Mouse (Mus musculus): ENCODE results near the gene Ncr1.
A peak's percentile ranks its signal among the peaks of the same experiment; 100 is the strongest.
"Not testable (repeated sequence)": the region's sequence is repeated elsewhere in the genome, so short reads cannot be mapped to it uniquely, and the experiment has no call there.

The Ncr1 gene

GRCm38 (mm10) chr7:4337509-4337908 lies at the start of gene Ncr1:
Gene Ncr1, plus strand, starts transcription at chr7:4337724.
- no peak for DNase-seq (ENCODE audit: low spot score)

- DNase-seq (ENCODE audit: low spot score): no peak
Measured at GRCm38 (mm10) chr7:4292638-4293037, 44.9 kb upstream of the Ncr1 start.

GRCm38 (mm10) chr7:4297189-4297588 lies 40.3 kb upstream of the Ncr1 start:
- DNase-seq (ENCODE audit: low spot score): peak; percentile 2

DNA sequence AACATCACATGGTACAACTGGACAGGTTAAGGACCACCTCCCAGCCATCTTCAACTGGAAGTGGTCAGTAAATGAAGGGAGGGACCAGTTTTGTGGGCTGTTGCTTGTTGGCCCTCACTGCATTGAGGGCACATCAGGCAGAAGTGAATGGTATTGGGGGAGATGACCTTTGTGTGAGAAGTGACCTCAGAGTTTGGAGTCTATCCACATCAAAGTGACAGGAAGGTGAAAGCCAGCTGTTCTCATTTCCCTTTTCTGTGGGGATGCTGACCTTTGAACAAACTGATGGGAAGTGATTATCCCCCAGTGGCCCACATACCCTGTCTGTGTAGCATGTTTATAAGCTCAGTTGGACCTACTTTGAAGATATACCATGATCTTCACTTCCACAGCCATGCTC lies 37.4 kb upstream of the Ncr1 start:
- no peak for DNase-seq (ENCODE audit: low spot score)

- no peak for DNase-seq (ENCODE audit: low spot score)
Measured at GRCm38 (mm10) chr7:4303457-4303856, 34.1 kb upstream of the Ncr1 start.

GRCm38 (mm10) chr7:4313109-4313508 lies 24.4 kb upstream of the Ncr1 start:
- DNase-seq (ENCODE audit: low spot score): not testable (repeated sequence)

GRCm38 (mm10) chr7:4313531-4313930 lies 24.0 kb upstream of the Ncr1 start:
- not testable (repeated sequence) for DNase-seq (ENCODE audit: low spot score)

- DNase-seq (ENCODE audit: low spot score): no peak
Measured at GRCm38 (mm10) chr7:4323301-4323700, 14.2 kb upstream of the Ncr1 start.

- DNase-seq (ENCODE audit: low spot score): no peak
Measured at GRCm38 (mm10) chr7:4373521-4373920, 36.0 kb downstream of the Ncr1 start.

Measured in T-cell, adult 2 months (primary cell).